Mouse (Mus musculus) ES-Bruce4 (cell line): Measurements from ENCODE around the gene Ubr7. TPM values are rescaled to one million over a fixed set of nuclear protein-coding genes. Genes with fewer than 3 reads are reported as not detected.

ENCODE experiments used
- H3K27ac ChIP-seq: 2 replicates; pipeline ENCODE4 v1.5.1; 2012; ENCODE audit warnings: low read length, inconsistent platforms; ENCODE audit not compliant: insufficient read depth
- H3K27me3 ChIP-seq: 2 replicates; pipeline ENCODE4 v1.6.1; 2012; ENCODE audit warnings: mild to moderate bottlenecking, low read length, inconsistent platforms; ENCODE audit not compliant: control insufficient read depth, poor library complexity, insufficient read depth, severe bottlenecking
- H3K36me3 ChIP-seq: 2 replicates; pipeline ENCODE4 v1.6.1; 2012; ENCODE audit warnings: inconsistent platforms, mild to moderate bottlenecking, low read length, moderate library complexity; ENCODE audit not compliant: control insufficient read depth, poor library complexity, insufficient read depth, severe bottlenecking
- H3K4me1 ChIP-seq: one replicate; pipeline ENCODE4 v1.8.1; 2011; ENCODE audit warnings: low read length; ENCODE audit not compliant: control insufficient read depth, insufficient read depth
- H3K4me3 ChIP-seq: 2 replicates; pipeline ENCODE4 v1.5.1; 2011; ENCODE audit warnings: low read depth, mild to moderate bottlenecking, low read length
- H3K9ac ChIP-seq: 2 replicates; pipeline ENCODE4 v1.6.1; 2012; ENCODE audit warnings: low read depth, mild to moderate bottlenecking, inconsistent platforms; ENCODE audit not compliant: poor library complexity, severe bottlenecking
- H3K9me3 ChIP-seq: replicated peaks from 2 replicates; pipeline ENCODE4 v1.6.1; 2012; ENCODE audit warnings: mild to moderate bottlenecking, low read length, inconsistent platforms; ENCODE audit not compliant: control insufficient read depth, poor library complexity, insufficient read depth, severe bottlenecking
- CTCF ChIP-seq: IDR thresholded peaks from one replicate; pipeline ENCODE4 v1.8.1; 2011; ENCODE audit warnings: low read depth, low read length
- EP300 ChIP-seq: IDR thresholded peaks from 2 replicates; pipeline ENCODE4 v1.6.1; 2011; ENCODE audit warnings: low read depth, low read length; ENCODE audit not compliant: insufficient read depth
- POLR2A ChIP-seq: IDR thresholded peaks from one replicate; pipeline ENCODE4 v1.8.1; 2011; ENCODE audit warnings: low read length; ENCODE audit not compliant: insufficient read depth
- polyA plus RNA-seq: library from polyadenylated mRNA; stranded (reverse); fragments of >200 nt; gene quantifications from 2 replicates; pipeline ENCODE4 v1.2.4, GENCODE M21; 2011; ENCODE audit warnings: low read depth; ENCODE audit not compliant: missing spikeins, insufficient read depth, insufficient read length

Ubr7 gene
- polyA plus RNA-seq, 1 experiment, result 97.5 TPM

- no peak for TF ChIP-seq POLR2A
- no peak for TF ChIP-seq EP300
- no peak for TF ChIP-seq CTCF
- Histone ChIP-seq H3K27ac (no peak overlapping the region), H3K9ac (no peak overlapping the region), H3K4me3 (no peak overlapping the region), H3K9me3 (no peaks in the 10 kb centered on the region), H3K27me3 (no peaks in the 10 kb centered on the region), H3K36me3 (peaks cover 5% of the 10 kb centered on the region; the same call in 1 of the 2 replicates), H3K4me1 (no peaks in the 10 kb centered on the region)
Observed at GRCm38 (mm10) chr12:102740285-102740684, 17.5 kb upstream of the Ubr7 start.

DNA sequence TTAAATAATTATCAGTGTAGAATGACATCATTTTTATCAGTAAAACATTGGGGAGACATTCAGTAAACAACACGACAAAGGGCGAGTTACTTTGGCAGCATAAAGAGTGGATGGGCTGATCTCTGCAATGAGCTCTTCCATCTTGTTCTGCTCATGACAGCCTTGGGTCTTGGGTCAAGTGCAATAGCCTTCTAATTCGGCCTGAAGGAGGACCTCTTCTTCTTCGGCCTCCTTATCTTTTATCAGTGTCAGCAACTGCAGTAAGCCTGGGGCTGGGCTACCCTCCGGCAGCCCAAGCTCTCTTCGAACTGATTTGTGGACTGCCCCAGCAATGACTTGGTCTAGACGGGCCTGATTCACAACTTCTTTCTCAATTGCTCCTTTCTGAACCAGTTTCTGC is 15.7 kb upstream of the Ubr7 start:
- Histone ChIP-seq H3K27ac (no peak overlapping the region), H3K4me1 (no peaks in the 10 kb centered on the region), H3K9ac (peak overlapping the region; percentile 95; the same call in 1 of the 2 replicates), H3K9me3 (no peaks in the 10 kb centered on the region), H3K4me3 (no peak overlapping the region), H3K36me3 (peaks cover 17% of the 10 kb centered on the region), H3K27me3 (no peaks in the 10 kb centered on the region)
- TF ChIP-seq CTCF (no peak), EP300 (no peak), POLR2A (no peak)

DNA sequence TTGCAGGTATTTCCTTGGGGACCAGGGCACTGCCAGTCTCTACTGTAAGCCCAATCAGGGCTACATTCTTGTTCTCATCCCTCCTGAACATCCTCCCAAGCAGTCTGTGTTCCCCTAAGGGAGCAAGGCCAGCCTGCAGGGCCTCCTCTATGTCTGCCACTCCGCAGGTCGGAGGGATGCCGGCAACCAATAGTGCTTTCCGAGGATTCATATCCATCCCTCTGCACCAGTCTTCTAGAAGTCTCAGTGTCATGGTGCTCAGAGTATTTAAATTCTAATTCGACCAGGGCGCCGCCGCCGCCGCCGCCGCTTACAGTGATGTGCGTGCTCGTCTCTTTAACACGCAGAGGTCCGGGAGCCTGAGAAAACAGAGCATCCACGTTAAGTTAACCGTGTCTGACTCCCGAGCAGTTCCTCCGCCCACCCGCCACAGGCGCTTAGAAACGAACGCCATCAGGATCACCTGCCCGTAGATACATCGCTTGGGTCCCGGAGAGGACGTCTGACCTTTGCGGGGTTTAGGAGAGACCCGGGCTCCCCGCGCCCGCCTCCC is 14.7 kb upstream of the Ubr7 start:
- H3K27me3 ChIP-seq, result no peaks in the 10 kb centered on the region
- peak overlapping the region; percentile 91 for H3K4me3 ChIP-seq
- H3K27ac ChIP-seq, result no peak overlapping the region; the same call in 1 of the 2 replicates
- no peaks in the 10 kb centered on the region for H3K9me3 ChIP-seq
- TF ChIP-seq EP300, result no peak
- TF ChIP-seq POLR2A, result no peak
- TF ChIP-seq CTCF, result no peak
- H3K36me3 ChIP-seq, result peaks cover 18% of the 10 kb centered on the region
- H3K9ac ChIP-seq, result peak overlapping the region; percentile 95
- no peaks in the 10 kb centered on the region for H3K4me1 ChIP-seq

DNA sequence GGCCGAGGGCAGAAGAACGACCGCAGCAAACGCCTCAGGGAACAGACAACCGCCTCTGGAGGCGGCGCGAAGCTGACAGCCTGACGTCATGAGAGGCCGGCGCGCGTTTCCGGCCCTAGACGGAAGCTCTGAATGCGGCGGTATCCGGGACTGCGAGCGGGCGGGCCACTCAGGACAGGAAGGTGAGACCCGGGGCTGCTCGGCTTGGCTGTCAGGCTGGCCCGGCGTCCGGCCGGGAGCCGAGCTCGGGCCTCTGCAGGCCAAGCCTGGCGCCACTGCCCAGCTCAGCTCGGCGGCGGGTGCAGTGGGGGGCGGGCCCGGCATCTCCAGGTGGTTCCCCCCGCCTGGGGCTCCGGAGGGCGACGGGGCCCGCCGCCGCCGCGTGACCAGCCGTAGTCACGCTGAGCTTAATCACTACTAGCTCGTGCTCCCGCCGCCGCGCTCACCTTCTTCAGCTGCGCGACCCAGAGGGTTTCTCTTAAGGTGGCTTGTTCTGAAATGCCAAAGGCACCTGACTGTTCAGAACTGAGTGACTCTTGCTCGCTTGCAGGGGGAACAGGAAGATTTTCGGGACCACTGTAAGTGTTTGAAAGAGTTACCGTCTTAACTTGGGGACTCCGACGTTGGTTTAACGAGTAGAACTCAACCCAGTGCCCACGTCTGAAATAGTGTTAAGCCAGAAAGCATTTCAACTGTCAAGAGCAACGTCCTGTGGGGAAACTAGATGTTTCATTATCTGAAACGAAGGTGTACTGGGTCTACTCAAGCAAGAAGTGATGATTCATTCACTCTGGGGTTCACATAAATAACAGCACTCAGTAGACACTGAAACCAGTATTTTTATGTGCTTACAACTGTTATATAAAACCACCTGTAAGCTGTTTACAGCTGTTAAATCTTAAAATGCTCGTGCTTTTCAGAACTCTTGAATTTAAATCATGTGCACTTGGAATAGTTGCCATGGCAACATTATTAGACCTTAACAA is 13.9 kb upstream of the Ubr7 start, which contains the start of the genes Moap1 and Tmem251:
Gene Moap1 (minus strand): TSS at position 73 of the 986 bp plus-strand sequence.
Gene Tmem251 (plus strand): TSS at position 174 of the 986 bp plus-strand sequence.
- peaks cover 24% of the 10 kb centered on the region for H3K36me3 ChIP-seq

GRCm38 (mm10) chr12:102744839-102745238 is 12.9 kb upstream of the Ubr7 start:
- Histone ChIP-seq H3K9me3 (no peaks in the 10 kb centered on the region), H3K27me3 (no peaks in the 10 kb centered on the region), H3K36me3 (peaks cover 26% of the 10 kb centered on the region), H3K4me1 (no peaks in the 10 kb centered on the region), H3K9ac (peak overlapping the region; percentile 95), H3K27ac (peak overlapping the region; percentile 32; the same call in 1 of the 2 replicates), H3K4me3 (peak overlapping the region; percentile 40; the same call in 1 of the 2 replicates)
- TF ChIP-seq CTCF (no peak), POLR2A (no peak), EP300 (no peak)

More for the DNA sequence above, 13.9 kb upstream of the Ubr7 start, which contains the start of the genes Moap1 and Tmem251:
- H3K4me3 ChIP-seq, result peak within 1 kb of the TSS; percentile 91
- peak within 1 kb of the TSS; percentile 82 for H3K27ac ChIP-seq
- H3K27me3 ChIP-seq, result no peaks in the 10 kb centered on the region
- H3K4me1 ChIP-seq, result no peaks in the 10 kb centered on the region
- H3K9ac ChIP-seq, result peak within 1 kb of the TSS; percentile 95
- no peak for TF ChIP-seq POLR2A
- no peak for TF ChIP-seq EP300
- TF ChIP-seq CTCF, result no peak
- no peaks in the 10 kb centered on the region for H3K9me3 ChIP-seq
